Mouse (Mus musculus) lung, embryonic 16.5 days (tissue): ENCODE data around the gene Tbc1d20. TPM values are rescaled to one million over a fixed set of nuclear protein-coding genes. Genes with fewer than 3 reads are reported as not detected.
A peak's percentile ranks its signal among the peaks of the same experiment; 100 is the strongest.
"Not testable (repeated sequence)": the region's sequence is repeated elsewhere in the genome, so short reads cannot be mapped to it uniquely, and the experiment has no call there.

Experiments used
- ATAC-seq: fragments of 200-750 bp; cut with Nextera tagmentation; 2 replicates; pipeline ENCODE4 v1.8.0; 2017; ENCODE audit warnings: low read depth, mild to moderate bottlenecking, moderate library complexity
- H3K27ac ChIP-seq: fragments of 300-500 bp; sonication (generic); 2 replicates; pipeline ENCODE4 v1.5.1; 2014; ENCODE audit warnings: mild to moderate bottlenecking, control low read depth, low read length
- H3K27me3 ChIP-seq: fragments of 300-500 bp; sonication (generic); 2 replicates; pipeline ENCODE4 v1.6.1; 2014; ENCODE audit warnings: low read depth, low read length, mixed read lengths; ENCODE audit not compliant: control insufficient read depth, insufficient read depth
- H3K36me3 ChIP-seq: fragments of 300-500 bp; sonication (generic); 2 replicates; pipeline ENCODE4 v1.6.1; 2014; ENCODE audit warnings: low read length; ENCODE audit not compliant: control insufficient read depth, insufficient read depth
- H3K4me1 ChIP-seq: fragments of 300-500 bp; sonication (generic); replicated peaks from 2 replicates; pipeline ENCODE4 v1.6.1; 2014; ENCODE audit warnings: low read length, mixed read lengths; ENCODE audit not compliant: control insufficient read depth, insufficient read depth
- H3K4me2 ChIP-seq: fragments of 300-500 bp; sonication (generic); 2 replicates; pipeline ENCODE4 v1.6.1; 2014; ENCODE audit warnings: low read depth, low read length, control low read depth
- H3K4me3 ChIP-seq: fragments of 300-500 bp; sonication (generic); 2 replicates; pipeline ENCODE4 v1.5.1; 2014; ENCODE audit warnings: mild to moderate bottlenecking, low read length, control low read depth
- H3K9ac ChIP-seq: fragments of 300-500 bp; sonication (generic); 2 replicates; pipeline ENCODE4 v1.6.1; 2014; ENCODE audit warnings: low read length, control low read depth
- H3K9me3 ChIP-seq: fragments of 300-500 bp; sonication (generic); 2 replicates; pipeline ENCODE4 v1.6.1; 2016; ENCODE audit warnings: low read length; ENCODE audit not compliant: control insufficient read depth
- WGBS: fragments of 180-500 bp; shearing (Covaris S2); extraction: QIAGEN DNeasy Blood & Tissue Kit; methylation state at CpG from one replicate; pipeline ENCODE4 v1.1.7; 2014; 5-methylcytosine and 5-hydroxymethylcytosine counted together
- polyA plus RNA-seq: library from polyadenylated mRNA; unstranded; fragments of >200 nt; fragmentation: Nextera tagmentation; extraction: Ambion mirVana; gene quantifications from 2 replicates; pipeline ENCODE4 v1.2.1, GENCODE M21; 2015

Tbc1d20 gene
- 39.2 and 39.3 TPM in 2 replicates for polyA plus RNA-seq

DNA sequence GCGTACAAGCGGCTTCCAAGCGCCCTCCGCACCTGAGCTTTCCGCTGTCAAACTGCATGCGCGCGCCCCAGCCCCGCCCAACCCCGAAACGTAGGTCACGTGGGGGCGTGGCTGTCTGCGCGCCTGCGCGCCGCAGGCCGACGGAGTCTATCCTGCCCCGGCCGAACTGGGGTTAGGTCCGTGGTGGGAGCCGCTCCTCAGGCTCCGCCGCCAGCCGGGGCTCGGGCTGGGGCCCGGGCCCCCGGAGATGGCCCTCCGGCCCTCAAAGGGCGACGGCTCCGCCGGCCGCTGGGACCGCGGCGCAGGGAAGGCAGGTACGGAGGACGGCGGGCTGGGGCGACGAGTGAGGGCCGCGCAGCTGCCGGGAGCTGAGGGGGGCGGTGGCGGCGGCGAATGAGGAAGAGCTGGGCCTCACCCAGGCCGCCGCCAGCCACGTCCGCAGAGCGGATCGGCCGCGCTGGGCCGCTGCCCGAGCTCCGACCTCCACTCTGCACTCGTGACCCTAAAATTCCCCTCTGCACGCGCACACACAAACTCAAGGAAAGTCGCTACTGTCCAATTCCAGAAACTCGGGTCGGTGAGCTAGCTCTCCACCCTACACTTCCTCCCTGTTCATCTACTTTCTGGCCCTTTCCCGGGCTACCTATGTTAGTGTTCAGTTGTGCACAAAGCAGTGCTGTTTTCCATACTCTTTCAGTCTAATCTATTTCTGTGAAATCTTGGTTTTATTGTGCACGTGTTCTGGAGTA lies at the start of gene Tbc1d20:
Gene Tbc1d20, plus strand, starts transcription at position 102 of the 749 bp plus-strand sequence.
- no peaks in the 10 kb centered on the region for H3K27me3 ChIP-seq
- no peaks in the 10 kb centered on the region; the same call in 1 of the 2 replicates for H3K36me3 ChIP-seq
- H3K9me3 ChIP-seq: no peaks in the 10 kb centered on the region
- H3K4me3 ChIP-seq: peak within 1 kb of the TSS; percentile 97
- peak within 1 kb of the TSS; percentile 93 for H3K4me2 ChIP-seq
- peak within 1 kb of the TSS; percentile 96 for H3K9ac ChIP-seq
- peaks cover 11% of the 10 kb centered on the region for H3K4me1 ChIP-seq
- H3K27ac ChIP-seq: peak within 1 kb of the TSS; percentile 87
- ATAC-seq: peak; percentile 99
- WGBS: under 1% methylated on average over 62 of the region's 70 CpGs

DNA sequence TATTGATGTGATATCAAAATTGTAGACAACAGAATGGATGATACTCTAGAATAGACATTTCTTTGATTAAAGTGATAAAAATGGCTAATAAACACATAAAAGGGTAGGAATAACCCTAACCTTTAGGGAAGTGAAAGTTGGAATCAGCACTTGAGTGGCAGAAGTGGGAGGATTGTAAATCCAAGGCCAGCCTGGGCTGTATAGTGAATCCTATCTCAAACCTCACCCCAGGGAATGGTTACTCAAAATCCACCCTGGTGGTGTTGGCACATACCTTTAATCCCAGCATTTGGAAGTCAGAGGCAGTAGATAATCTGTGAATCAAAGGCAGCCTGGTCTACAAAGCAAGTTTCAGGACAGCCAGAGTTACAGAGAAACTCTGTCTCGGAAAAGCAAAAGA lies 46.4 kb upstream of the Tbc1d20 start:
- 85% methylated on average over 1 of the region's 1 CpGs for WGBS
- 0 out of 2 replicates have a peak, but pooled peaks cover 2% of the 10 kb centered on the region for H3K4me1 ChIP-seq
- H3K9me3 ChIP-seq: no peaks in the 10 kb centered on the region
- H3K9ac ChIP-seq: no peak overlapping the region
- no peak for ATAC-seq
- H3K4me3 ChIP-seq: no peak overlapping the region
- peaks cover 12% of the 10 kb centered on the region for H3K36me3 ChIP-seq
- H3K27ac ChIP-seq: no peak overlapping the region
- H3K27me3 ChIP-seq: no peaks in the 10 kb centered on the region
- H3K4me2 ChIP-seq: no peak overlapping the region

DNA sequence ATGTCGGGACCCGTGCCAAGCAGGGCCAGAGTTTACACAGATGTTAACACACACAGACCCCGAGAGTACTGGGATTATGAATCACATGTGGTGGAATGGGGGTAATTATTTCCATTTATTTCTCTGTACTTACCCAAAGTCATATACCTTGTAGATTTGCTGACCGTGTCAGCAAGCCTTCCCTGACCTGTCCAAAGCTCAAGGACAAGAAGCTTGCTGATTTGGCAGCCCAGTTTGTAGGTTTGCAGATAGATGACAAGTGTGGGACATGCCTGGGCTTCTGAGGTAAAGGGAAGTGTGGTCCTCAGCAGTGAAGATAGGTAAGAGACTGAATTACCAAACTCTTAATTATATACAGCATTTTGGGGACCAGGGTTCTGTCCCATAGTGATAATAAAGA lies 43.1 kb upstream of the Tbc1d20 start:
- WGBS: 44% methylated on average over 2 of the region's 4 CpGs
- H3K4me3 ChIP-seq: no peak overlapping the region
- ATAC-seq: no peak

DNA sequence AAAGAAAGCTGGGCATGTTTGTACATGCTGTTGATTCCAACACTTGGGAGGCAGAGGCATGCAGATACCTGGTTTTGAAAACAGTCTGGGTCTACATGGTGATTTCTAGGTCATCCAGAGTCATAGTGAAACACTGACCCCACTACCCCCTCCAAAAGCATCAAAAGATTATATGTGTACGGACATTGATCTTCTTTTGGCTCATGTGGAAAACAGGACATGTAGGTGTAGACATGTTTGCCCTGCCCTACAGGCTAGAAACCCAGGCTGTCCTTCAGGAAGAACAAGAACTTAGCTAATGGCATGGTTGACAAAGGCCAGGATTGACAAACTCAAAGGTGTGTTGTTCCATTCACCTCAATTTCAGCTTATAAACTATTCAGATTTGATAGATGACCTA lies 33.9 kb upstream of the Tbc1d20 start:
- Histone ChIP-seq H3K36me3 (peaks cover 43% of the 10 kb centered on the region), H3K4me2 (no peak overlapping the region), H3K4me1 (no peaks in the 10 kb centered on the region), H3K9me3 (no peaks in the 10 kb centered on the region), H3K27me3 (no peaks in the 10 kb centered on the region), H3K4me3 (no peak overlapping the region), H3K27ac (no peak overlapping the region), H3K9ac (no peak overlapping the region)
- no peak for ATAC-seq
- 89% methylated on average over 1 of the region's 1 CpGs for WGBS

More for the DNA sequence above, 43.1 kb upstream of the Tbc1d20 start:
- H3K9me3 ChIP-seq: no peaks in the 10 kb centered on the region
- no peak overlapping the region for H3K9ac ChIP-seq
- no peaks in the 10 kb centered on the region for H3K27me3 ChIP-seq
- H3K4me1 ChIP-seq: 0 out of 2 replicates have a peak, but pooled peaks cover 2% of the 10 kb centered on the region
- H3K27ac ChIP-seq: no peak overlapping the region
- peaks cover 25% of the 10 kb centered on the region for H3K36me3 ChIP-seq
- no peak overlapping the region for H3K4me2 ChIP-seq

- Histone ChIP-seq H3K36me3 (peaks cover 45% of the 10 kb centered on the region), H3K4me1 (no peaks in the 10 kb centered on the region), H3K9ac (no peak overlapping the region), H3K4me2 (no peak overlapping the region), H3K9me3 (no peaks in the 10 kb centered on the region), H3K27ac (no peak overlapping the region), H3K4me3 (no peak overlapping the region), H3K27me3 (no peaks in the 10 kb centered on the region)
- ATAC-seq: no peak
- 71% methylated on average over 2 of the region's 2 CpGs for WGBS
Measured at GRCm38 (mm10) chr2:152273639-152274038, 20.0 kb upstream of the Tbc1d20 start.

DNA sequence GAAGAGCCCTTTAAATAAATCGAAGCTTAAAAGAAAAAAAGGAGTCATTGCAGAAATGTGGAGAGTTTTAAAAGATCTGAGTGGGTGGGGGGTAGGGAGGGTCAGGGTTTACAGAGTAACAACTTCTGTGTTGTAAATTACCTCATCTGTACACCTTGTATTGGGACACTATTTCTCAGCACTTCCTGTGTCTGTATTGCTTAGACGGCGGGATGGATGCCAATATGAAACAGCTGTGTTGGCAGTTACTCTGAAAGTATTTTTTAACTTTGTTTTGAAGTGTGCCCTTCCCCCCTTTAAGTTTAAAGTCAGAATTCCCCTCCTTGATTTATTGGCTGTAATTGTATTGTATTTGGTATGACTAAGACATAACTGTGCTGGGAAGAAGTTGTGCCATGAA lies 12.2 kb upstream of the Tbc1d20 start:
- H3K9ac ChIP-seq: no peak overlapping the region
- no peak overlapping the region for H3K4me2 ChIP-seq
- H3K27me3 ChIP-seq: no peaks in the 10 kb centered on the region
- H3K4me1 ChIP-seq: no peaks in the 10 kb centered on the region
- no peak overlapping the region for H3K4me3 ChIP-seq
- no peaks in the 10 kb centered on the region for H3K9me3 ChIP-seq
- H3K36me3 ChIP-seq: peaks cover 38% of the 10 kb centered on the region
- 58% methylated on average over 3 of the region's 3 CpGs for WGBS
- H3K27ac ChIP-seq: no peak overlapping the region
- no peak for ATAC-seq

DNA sequence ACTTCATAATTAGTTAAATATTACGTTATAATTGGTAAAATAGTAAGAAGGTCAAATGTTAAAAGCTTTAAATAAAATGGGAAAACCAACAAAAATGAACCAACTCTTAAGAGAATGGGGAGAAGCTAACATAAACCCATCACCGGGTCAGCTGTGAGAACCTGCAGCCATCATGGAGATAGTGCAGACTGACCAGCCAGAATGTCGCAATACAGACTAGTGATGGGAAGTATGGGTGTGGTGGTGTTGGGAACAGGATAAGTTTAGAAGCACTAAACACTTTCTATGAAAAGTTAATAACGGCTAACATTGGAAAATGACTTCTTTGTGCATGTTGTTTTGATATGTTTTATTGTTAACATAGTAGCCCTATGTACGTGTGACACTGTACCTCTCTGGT lies 6.1 kb upstream of the Tbc1d20 start:
- WGBS: 89% methylated on average over 5 of the region's 5 CpGs
- no peak overlapping the region for H3K4me2 ChIP-seq
- H3K27me3 ChIP-seq: no peaks in the 10 kb centered on the region
- no peaks in the 10 kb centered on the region for H3K4me1 ChIP-seq
- no peak overlapping the region for H3K4me3 ChIP-seq
- no peaks in the 10 kb centered on the region for H3K9me3 ChIP-seq
- peaks cover 21% of the 10 kb centered on the region for H3K36me3 ChIP-seq
- H3K9ac ChIP-seq: no peak overlapping the region
- no peak for ATAC-seq
- H3K27ac ChIP-seq: no peak overlapping the region

DNA sequence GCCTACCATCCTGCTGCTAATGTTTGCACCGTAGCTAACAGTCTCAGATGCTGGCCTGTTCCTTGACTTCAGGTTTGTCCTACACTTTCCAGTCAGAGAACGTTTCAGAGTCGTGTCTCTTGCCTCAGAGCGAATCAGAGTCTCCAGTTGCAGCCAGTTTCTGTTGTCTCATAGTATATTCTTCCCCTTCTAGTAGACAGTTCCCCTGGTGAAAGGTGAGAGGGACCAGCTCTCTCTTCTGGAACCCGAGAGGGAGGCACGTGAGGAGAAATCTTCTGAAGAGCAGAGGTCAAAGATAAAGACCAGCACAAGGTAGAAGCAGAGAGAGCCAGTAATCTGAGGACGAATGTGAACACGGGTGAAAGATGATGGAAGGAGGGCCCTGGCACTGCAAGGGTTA lies 5.6 kb upstream of the Tbc1d20 start:
- Histone ChIP-seq H3K9ac (no peak overlapping the region), H3K27ac (no peak overlapping the region), H3K4me3 (no peak overlapping the region), H3K27me3 (no peaks in the 10 kb centered on the region), H3K4me2 (no peak overlapping the region), H3K4me1 (no peaks in the 10 kb centered on the region), H3K36me3 (peaks cover 19% of the 10 kb centered on the region), H3K9me3 (no peaks in the 10 kb centered on the region)
- no peak for ATAC-seq
- 66% methylated on average over 8 of the region's 8 CpGs for WGBS

GRCm38 (mm10) chr2:152289623-152290022 lies 4.0 kb upstream of the Tbc1d20 start:
- H3K27me3 ChIP-seq, H3K9ac ChIP-seq, H3K27ac ChIP-seq, H3K4me3 ChIP-seq, H3K9me3 ChIP-seq, H3K4me1 ChIP-seq, ATAC-seq, H3K4me2 ChIP-seq: not testable (repeated sequence)
- H3K36me3 ChIP-seq: peaks cover 12% of the 10 kb centered on the region
- WGBS: 55% methylated on average over 1 of the region's 2 CpGs
